In genomic region chr1:83064851-83065250, GRCm38 (mm10) we compare ENCODE assay signal across 10 mouse cellular contexts. TPM values are rescaled to one million over a fixed set of nuclear protein-coding genes. Genes with fewer than 3 reads are reported as not detected.
DNase-seq lines count a peak whose midpoint lies in the region; ATAC-seq and TF ChIP-seq lines count a peak whose summit lies in the region.
"Had no signal": no experiment of that assay in that cellular context is flagged by ENCODE, and none has a peak within 500 bp of the region (broad histone marks: within the 10 kb centered on the region; RNA-seq: fewer than 3 reads in every experiment).

No protein-coding gene starts in this region.

- no peaks in the 10 kb centered on the region for H3K27me3 ChIP-seq in liver, embryonic 14.5 days (ENCODE audit: control insufficient read depth, insufficient read depth, low read length)
- H3K27me3 ChIP-seq in liver, embryonic 11.5 days (replicated peaks; ENCODE audit: control insufficient read depth, insufficient read depth, low read length): no peaks in the 10 kb centered on the region
- H3K27me3 ChIP-seq: heart, embryonic 15.5 days; neural tube, embryonic 12.5 days had no signal

- TF ChIP-seq CTCF in liver, embryonic 14.5 days (IDR thresholded peaks at IDR 0.05; ENCODE audit: low read depth): peak; percentile 57

- no peak overlapping the region for H3K9ac ChIP-seq in liver, embryonic 14.5 days (replicated peaks)
- H3K9ac ChIP-seq in liver, embryonic 11.5 days (ENCODE audit: low read depth, low read length): no peak overlapping the region
- H3K9ac ChIP-seq: heart, embryonic 15.5 days; neural tube, embryonic 12.5 days had no signal

- TF ChIP-seq EP300 in liver, embryonic 14.5 days (IDR thresholded peaks at IDR 0.05; ENCODE audit: low read depth): no peak

- no peak overlapping the region for H3K4me2 ChIP-seq in liver, embryonic 14.5 days (ENCODE audit: low read depth)
- no peak overlapping the region for H3K4me2 ChIP-seq in liver, embryonic 11.5 days
- H3K4me2 ChIP-seq: heart, embryonic 15.5 days; neural tube, embryonic 12.5 days had no signal

- H3K9me3 ChIP-seq in liver, embryonic 14.5 days (ENCODE audit: control insufficient read depth, low read length): no peaks in the 10 kb centered on the region
- H3K9me3 ChIP-seq in liver, embryonic 11.5 days (ENCODE audit: control insufficient read depth, low read length): no peaks in the 10 kb centered on the region
- H3K9me3 ChIP-seq: heart, embryonic 15.5 days; neural tube, embryonic 12.5 days had no signal

- no peaks in the 10 kb centered on the region for H3K36me3 ChIP-seq in liver, embryonic 14.5 days (replicated peaks; ENCODE audit: control insufficient read depth, insufficient read depth, low read depth)
- H3K36me3 ChIP-seq in liver, embryonic 11.5 days (ENCODE audit: control insufficient read depth, insufficient read depth, low read length): no peaks in the 10 kb centered on the region
- H3K36me3 ChIP-seq: heart, embryonic 15.5 days; neural tube, embryonic 12.5 days had no signal

- 11% methylated on average over 3 of the region's 3 CpGs for WGBS in liver, embryonic 14.5 days (ENCODE audit: insufficient replicate concordance)
- 23% methylated on average over 3 of the region's 3 CpGs for WGBS in liver, embryonic 11.5 days

- ATAC-seq in liver, embryonic 14.5 days (ENCODE audit: insufficient read depth): no peak
- no peak for ATAC-seq in liver, embryonic 11.5 days (replicated peaks; ENCODE audit: low FRiP score)

- no peak overlapping the region for H3K4me3 ChIP-seq in liver, embryonic 14.5 days (ENCODE audit: insufficient read depth in 1 of 2, low read depth in 2 of 2, low read length in 2 of 2)
- no peak overlapping the region for H3K4me3 ChIP-seq in liver, embryonic 11.5 days (ENCODE audit: low read depth, low read length)
- H3K4me3 ChIP-seq: heart, embryonic 15.5 days; neural tube, embryonic 12.5 days had no signal

- DNase-seq in cerebellum, postnatal 14 days: peak; percentile 21 to 24
- no peak for DNase-seq in cerebellum, adult 11 months
- no peak for DNase-seq in liver, embryonic 14.5 days (ENCODE audit: low read depth in 3 of 3, low spot score in 3 of 3)
- DNase-seq in liver, embryonic 11.5 days (ENCODE audit: low spot score): no peak
- peak; percentile 17 for DNase-seq in c-Kit-positive CD71-positive TER-119-positive erythroid progenitor cells, embryonic 14.5 days (ENCODE audit: low spot score)
- peak; percentile 49 for DNase-seq in lung, postnatal 36 days
- DNase-seq in gastrocnemius, postnatal 4 days (ENCODE audit: low spot score in 2 of 2): no peak
- DNase-seq in spleen, postnatal 4 days (ENCODE audit: low spot score in 2 of 2): no peak

- H3K4me1 ChIP-seq in liver, embryonic 14.5 days (replicated peaks; ENCODE audit: control insufficient read depth in 2 of 2, insufficient read depth in 2 of 2, low read length in 1 of 2): no peaks in the 10 kb centered on the region
- no peaks in the 10 kb centered on the region for H3K4me1 ChIP-seq in liver, embryonic 11.5 days (replicated peaks; ENCODE audit: control insufficient read depth, insufficient read depth, low read length)
- H3K4me1 ChIP-seq: neural tube, embryonic 12.5 days had no signal

- H3K27ac ChIP-seq in liver, embryonic 14.5 days: no peak overlapping the region
- no peak overlapping the region for H3K27ac ChIP-seq in liver, embryonic 11.5 days (ENCODE audit: low read depth, low read length)
- H3K27ac ChIP-seq: heart, embryonic 15.5 days; neural tube, embryonic 12.5 days had no signal

RNA-seq across cellular contexts. Expression of gene Krtap28-13, which starts 4.1 kb away (rescaled TPM):
- polyA plus RNA-seq in liver, embryonic 14.5 days (2012; rRNA removed): not detected in 2 replicates
- polyA plus RNA-seq in liver, embryonic 14.5 days (2014; fragmentation: Nextera tagmentation; extraction: Ambion mirVana): not detected in 2 replicates
- polyA plus RNA-seq in liver, embryonic 11.5 days (2014; fragmentation: Nextera tagmentation; extraction: Ambion mirVana): not detected in 2 replicates
- not detected for total RNA-seq in gastrocnemius, postnatal 4 days (2021)
- polyA plus RNA-seq: heart, embryonic 15.5 days; neural tube, embryonic 12.5 days had no signal

RNA-seq across cellular contexts. Expression of gene A030005K14Rik, which starts 5.7 kb away (rescaled TPM):
- polyA plus RNA-seq in liver, embryonic 14.5 days (2012; rRNA removed): not detected in 2 replicates
- not detected in 2 replicates for polyA plus RNA-seq in liver, embryonic 14.5 days (2014; fragmentation: Nextera tagmentation; extraction: Ambion mirVana)
- polyA plus RNA-seq in liver, embryonic 11.5 days (2014; fragmentation: Nextera tagmentation; extraction: Ambion mirVana): not detected in 2 replicates
- not detected for total RNA-seq in gastrocnemius, postnatal 4 days (2021)
- polyA plus RNA-seq: heart, embryonic 15.5 days; neural tube, embryonic 12.5 days had no signal

RNA-seq across cellular contexts. Expression of gene Gm47969, which starts 20.1 kb away (rescaled TPM):
- not detected in 2 replicates for polyA plus RNA-seq in liver, embryonic 14.5 days (2012; rRNA removed)
- not detected in 2 replicates for polyA plus RNA-seq in liver, embryonic 14.5 days (2014; fragmentation: Nextera tagmentation; extraction: Ambion mirVana)
- polyA plus RNA-seq in liver, embryonic 11.5 days (2014; fragmentation: Nextera tagmentation; extraction: Ambion mirVana): not detected in 2 replicates
- total RNA-seq in gastrocnemius, postnatal 4 days (2021): not detected
- polyA plus RNA-seq: heart, embryonic 15.5 days; neural tube, embryonic 12.5 days had no signal

RNA-seq across cellular contexts. Expression of gene Krtap28-10, which starts 22.6 kb away (rescaled TPM):
- polyA plus RNA-seq in liver, embryonic 14.5 days (2012; rRNA removed): not detected in 2 replicates
- polyA plus RNA-seq in liver, embryonic 14.5 days (2014; fragmentation: Nextera tagmentation; extraction: Ambion mirVana): not detected in 2 replicates
- not detected in 2 replicates for polyA plus RNA-seq in liver, embryonic 11.5 days (2014; fragmentation: Nextera tagmentation; extraction: Ambion mirVana)
- total RNA-seq in gastrocnemius, postnatal 4 days (2021): not detected
- polyA plus RNA-seq: heart, embryonic 15.5 days; neural tube, embryonic 12.5 days had no signal

RNA-seq across cellular contexts. Expression of gene Slc19a3, which starts 26.6 kb away (rescaled TPM):
- polyA plus RNA-seq in liver, embryonic 14.5 days (2012; rRNA removed): 0.04 TPM in 2 replicates
- not detected in 2 replicates for polyA plus RNA-seq in liver, embryonic 14.5 days (2014; fragmentation: Nextera tagmentation; extraction: Ambion mirVana)
- 0.18 and 0.21 TPM in 2 replicates for polyA plus RNA-seq in liver, embryonic 11.5 days (2014; fragmentation: Nextera tagmentation; extraction: Ambion mirVana)
- under 1 TPM; 0.25 to 0.26 TPM for total RNA-seq in gastrocnemius, postnatal 4 days (2021)

Comparison
In these comparisons a context has a peak if more than half of its experiments do, and no peak if none do; other contexts are left out.
1. DNase-seq: peak in cerebellum, postnatal 14 days (2 of 2), c-Kit-positive CD71-positive TER-119-positive erythroid progenitor cells, embryonic 14.5 days (single experiment) and lung, postnatal 36 days (single experiment); none in cerebellum, adult 11 months (single experiment), liver, embryonic 14.5 days (0 of 3), liver, embryonic 11.5 days (single experiment), gastrocnemius, postnatal 4 days (0 of 2) and spleen, postnatal 4 days (0 of 2).